Mouse (Mus musculus) retina, postnatal 1 day (tissue): ENCODE measurements at regions not wholly inside any gene's neighbourhood (a gene's known extent, or its start where the extent isn't known, plus 50 kb on each side); places are given as distances from the start of the nearest gene placed in this dataset.
"Not testable (repeated sequence)": the region's sequence is repeated elsewhere in the genome, so short reads cannot be mapped to it uniquely, and the experiment has no call there.

ENCODE experiments used
- DNase-seq: peaks from one replicate; pipeline ENCODE4 v3.0.0-alpha.2; 2012

GRCm38 (mm10) chr6:47745856-47746255 lies 67.4 kb downstream of the Pdia4 start:
- DNase-seq = not testable (repeated sequence)

DNA sequence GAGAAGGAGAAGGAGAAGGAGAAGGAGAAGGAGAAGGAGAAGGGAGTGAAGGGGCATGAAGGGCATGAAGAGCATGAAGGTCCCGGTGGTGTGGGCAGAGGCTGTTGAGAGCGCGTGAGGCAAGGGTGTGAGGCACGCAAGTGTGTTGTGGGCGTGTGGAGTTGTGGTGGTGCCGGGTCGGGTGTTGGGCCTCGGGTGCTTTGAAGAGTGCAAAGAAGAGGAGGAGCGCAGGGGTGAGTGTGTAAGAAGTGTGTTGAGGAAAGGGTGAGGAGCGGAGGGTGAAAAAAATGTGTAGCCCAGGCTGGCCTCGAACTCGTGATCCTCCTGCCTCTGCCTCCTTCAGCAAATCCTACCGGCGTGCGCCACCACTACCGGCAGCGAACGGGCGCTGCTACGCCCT lies 69.4 kb downstream of the Pdia4 start:
- DNase-seq = not testable (repeated sequence)

- peak; percentile 51 for DNase-seq
These were observed 73.0 kb downstream of the Pdia4 start for GRCm38 (mm10) chr6:47740216-47740615.

GRCm38 (mm10) chr6:47739696-47740095 lies 73.5 kb downstream of the Pdia4 start:
- DNase-seq = not testable (repeated sequence)

DNA sequence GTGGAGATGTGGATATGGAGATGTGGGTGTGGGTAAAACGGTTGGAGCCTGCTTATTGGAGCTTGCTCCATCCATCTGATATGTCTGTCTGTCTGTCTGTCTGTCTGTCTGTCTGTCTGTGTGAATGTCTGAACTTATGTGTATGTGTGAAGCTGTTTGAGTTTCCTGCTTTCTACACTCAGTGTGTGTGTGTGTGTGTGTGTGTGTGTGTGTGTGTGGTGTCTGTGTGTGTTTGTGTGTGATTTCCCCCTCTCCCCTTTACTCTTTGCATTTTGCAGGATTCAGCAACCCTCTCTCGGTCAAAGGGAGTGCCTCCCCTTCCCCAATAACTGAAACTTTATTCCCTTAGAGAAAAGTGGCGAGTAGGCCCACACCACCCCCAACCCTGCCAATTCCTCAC lies 75.3 kb downstream of the Pdia4 start:
- DNase-seq = not testable (repeated sequence)
